Mouse (Mus musculus) heart, embryonic 14.5 days (tissue): ENCODE measurements around the gene Cpsf4l. TPM values are rescaled to one million over a fixed set of nuclear protein-coding genes. Genes with fewer than 3 reads are reported as not detected.

Source experiments
- polyA plus RNA-seq: library from polyadenylated mRNA; unstranded; fragments of >200 nt; fragmentation: Nextera tagmentation; extraction: Ambion mirVana; gene quantifications from 2 replicates; pipeline ENCODE4 v1.2.1, GENCODE M21; 2014

Gene Cpsf4l
- polyA plus RNA-seq, 1 experiment from 2014 or later: 0.19 TPM

Other genes with a start within 250 kb of the Cpsf4l start
- gene Sstr2, start 90.7 kb downstream of the Cpsf4l start, polyA plus RNA-seq: 0.18 and 0.24 TPM in 2 replicates
- 17.0 and 20.1 TPM in 2 replicates for gene Cog1, start 60.8 kb downstream of the Cpsf4l start, polyA plus RNA-seq
- 13.4 and 13.6 TPM in 2 replicates for gene Slc39a11, start 59.9 kb downstream of the Cpsf4l start, polyA plus RNA-seq
- 43.0 and 44.8 TPM in 2 replicates for gene Fam104a, start 25.9 kb downstream of the Cpsf4l start, polyA plus RNA-seq
- 15.4 and 20.0 TPM in 2 replicates for gene D11Wsu47e, start 25.6 kb downstream of the Cpsf4l start, polyA plus RNA-seq
- 13.3 and 16.8 TPM in 2 replicates for gene Cdc42ep4, start 41.9 kb upstream of the Cpsf4l start, polyA plus RNA-seq